Mouse (Mus musculus) liver, embryonic 16.5 days (tissue): ENCODE measurements around the gene H60b. TPM values are rescaled to one million over a fixed set of nuclear protein-coding genes. Genes with fewer than 3 reads are reported as not detected.
"Not testable (repeated sequence)": the region's sequence is repeated elsewhere in the genome, so short reads cannot be mapped to it uniquely, and the experiment has no call there.

Experiments
- ATAC-seq: fragments of 200-750 bp; cut with Nextera tagmentation; 2 replicates; pipeline ENCODE4 v1.8.0; 2017; ENCODE audit warnings: low read depth, mild to moderate bottlenecking, moderate number of reproducible peaks, moderate library complexity
- H3K27ac ChIP-seq: fragments of 300-500 bp; sonication (generic); 2 replicates; pipeline ENCODE4 v1.5.1; 2014; ENCODE audit warnings: mild to moderate bottlenecking, low read length
- H3K27me3 ChIP-seq: fragments of 300-500 bp; sonication (generic); 2 replicates; pipeline ENCODE4 v1.6.1; 2014; ENCODE audit warnings: low read depth, low read length, mixed read lengths; ENCODE audit not compliant: control insufficient read depth, insufficient read depth
- H3K36me3 ChIP-seq: fragments of 300-500 bp; sonication (generic); 2 replicates; pipeline ENCODE4 v1.6.1; 2014; ENCODE audit warnings: mild to moderate bottlenecking; ENCODE audit not compliant: control insufficient read depth, insufficient read depth
- H3K4me1 ChIP-seq: fragments of 300-500 bp; sonication (generic); 2 replicates; pipeline ENCODE4 v1.6.1; 2014; ENCODE audit warnings: low read depth, low read length, mixed read lengths; ENCODE audit not compliant: control insufficient read depth
- H3K4me2 ChIP-seq: fragments of 300-500 bp; sonication (generic); 2 replicates; pipeline ENCODE4 v1.6.1; 2014; ENCODE audit warnings: low read depth, low read length, mixed read lengths
- H3K4me3 ChIP-seq: fragments of 300-500 bp; sonication (generic); 2 replicates; pipeline ENCODE4 v1.5.1; 2014; ENCODE audit warnings: low read depth, mild to moderate bottlenecking, low read length
- H3K9ac ChIP-seq: fragments of 300-500 bp; sonication (generic); 2 replicates; pipeline ENCODE4 v1.6.1; 2014; ENCODE audit warnings: low read depth, low read length
- H3K9me3 ChIP-seq: fragments of 300-500 bp; sonication (generic); replicated peaks from 2 replicates; pipeline ENCODE4 v1.6.1; 2016; ENCODE audit warnings: low read length; ENCODE audit not compliant: control insufficient read depth
- WGBS: fragments of 180-500 bp; shearing (Covaris S2); extraction: QIAGEN DNeasy Blood & Tissue Kit; methylation state at CpG from one replicate; pipeline ENCODE4 v1.1.7; 2014; ENCODE audit not compliant: insufficient replicate concordance; 5-methylcytosine and 5-hydroxymethylcytosine counted together
- polyA plus RNA-seq: library from polyadenylated mRNA; unstranded; fragments of >200 nt; fragmentation: Nextera tagmentation; extraction: Ambion mirVana; gene quantifications from 2 replicates; pipeline ENCODE4 v1.2.1, GENCODE M21; 2015

The H60b gene
- polyA plus RNA-seq, 1 experiment from 2014 or later: not detected

GRCm38 (mm10) chr10:22151056-22151862 is 7.1 kb upstream of the H60b start:
- H3K4me2 ChIP-seq: peak overlapping the region; percentile 34; the same call in 1 of the 2 replicates
- H3K4me1 ChIP-seq, H3K27ac ChIP-seq, H3K4me3 ChIP-seq, ATAC-seq, H3K9me3 ChIP-seq, H3K9ac ChIP-seq, H3K36me3 ChIP-seq: not testable (repeated sequence)
- WGBS: 2% methylated on average over 54 of the region's 55 CpGs
- H3K27me3 ChIP-seq: peaks cover 68% of the 10 kb centered on the region

DNA sequence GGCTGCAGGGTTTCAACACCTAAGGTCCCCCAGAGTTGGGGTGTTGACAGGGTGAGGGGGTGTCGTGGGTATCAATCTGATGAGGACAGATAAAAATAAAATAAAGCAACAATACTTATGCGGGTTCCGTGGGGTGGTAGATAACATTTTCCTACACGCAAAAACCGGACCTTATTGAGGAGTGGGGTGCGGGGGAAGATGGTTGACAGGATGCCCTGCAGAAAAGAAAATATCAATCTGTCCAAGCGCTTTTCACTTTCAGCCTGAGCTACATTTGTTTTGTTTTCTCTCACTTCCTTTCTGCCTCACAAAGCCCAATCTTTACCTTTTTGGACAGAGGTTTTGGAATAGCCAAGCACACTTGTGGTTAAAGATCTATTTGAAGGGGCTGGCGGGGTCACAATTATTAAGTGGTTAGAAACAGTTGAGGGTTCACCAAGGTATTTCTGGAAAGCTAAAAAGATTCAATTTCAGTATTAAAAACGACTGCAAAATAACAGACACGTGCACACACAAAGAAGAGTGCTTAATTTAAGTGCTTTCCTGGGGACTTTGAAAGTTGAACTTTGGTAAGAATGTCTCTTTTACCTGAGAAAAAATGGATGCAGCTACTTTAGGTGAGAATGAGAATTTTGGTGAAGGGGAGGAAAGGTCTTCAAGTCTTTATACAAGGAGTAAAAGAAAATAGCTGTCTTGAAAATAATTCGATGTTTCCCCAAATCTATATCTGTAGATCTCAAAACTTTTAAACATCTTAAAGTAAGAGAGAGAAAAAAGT is 6.3 kb upstream of the H60b start:
- WGBS: 4% methylated on average over 11 of the region's 11 CpGs
- not testable (repeated sequence) for H3K9me3 ChIP-seq, H3K9ac ChIP-seq, H3K27ac ChIP-seq, H3K4me1 ChIP-seq, H3K4me3 ChIP-seq, H3K36me3 ChIP-seq, H3K4me2 ChIP-seq, ATAC-seq
- H3K27me3 ChIP-seq: peaks cover 75% of the 10 kb centered on the region

GRCm38 (mm10) chr10:22153147-22153690 is 5.2 kb upstream of the H60b start:
- WGBS: 21% methylated on average over 7 of the region's 7 CpGs
- not testable (repeated sequence) for H3K27ac ChIP-seq

GRCm38 (mm10) chr10:22154127-22154526 is 4.3 kb upstream of the H60b start:
- WGBS: under 1% methylated on average over 38 of the region's 38 CpGs
- H3K4me3 ChIP-seq: 0 out of 2 replicates have a peak overlapping the region, but pooled peaks have one; percentile 6
- ATAC-seq, H3K36me3 ChIP-seq, H3K4me2 ChIP-seq, H3K27ac ChIP-seq, H3K4me1 ChIP-seq, H3K9ac ChIP-seq, H3K9me3 ChIP-seq: not testable (repeated sequence)
- H3K27me3 ChIP-seq: peaks cover 76% of the 10 kb centered on the region

More at GRCm38 (mm10) chr10:22153147-22153690, 5.2 kb upstream of the H60b start:
- ATAC-seq, H3K4me3 ChIP-seq, H3K36me3 ChIP-seq, H3K4me1 ChIP-seq, H3K9ac ChIP-seq, H3K4me2 ChIP-seq, H3K9me3 ChIP-seq: not testable (repeated sequence)
- peaks cover 76% of the 10 kb centered on the region for H3K27me3 ChIP-seq

DNA sequence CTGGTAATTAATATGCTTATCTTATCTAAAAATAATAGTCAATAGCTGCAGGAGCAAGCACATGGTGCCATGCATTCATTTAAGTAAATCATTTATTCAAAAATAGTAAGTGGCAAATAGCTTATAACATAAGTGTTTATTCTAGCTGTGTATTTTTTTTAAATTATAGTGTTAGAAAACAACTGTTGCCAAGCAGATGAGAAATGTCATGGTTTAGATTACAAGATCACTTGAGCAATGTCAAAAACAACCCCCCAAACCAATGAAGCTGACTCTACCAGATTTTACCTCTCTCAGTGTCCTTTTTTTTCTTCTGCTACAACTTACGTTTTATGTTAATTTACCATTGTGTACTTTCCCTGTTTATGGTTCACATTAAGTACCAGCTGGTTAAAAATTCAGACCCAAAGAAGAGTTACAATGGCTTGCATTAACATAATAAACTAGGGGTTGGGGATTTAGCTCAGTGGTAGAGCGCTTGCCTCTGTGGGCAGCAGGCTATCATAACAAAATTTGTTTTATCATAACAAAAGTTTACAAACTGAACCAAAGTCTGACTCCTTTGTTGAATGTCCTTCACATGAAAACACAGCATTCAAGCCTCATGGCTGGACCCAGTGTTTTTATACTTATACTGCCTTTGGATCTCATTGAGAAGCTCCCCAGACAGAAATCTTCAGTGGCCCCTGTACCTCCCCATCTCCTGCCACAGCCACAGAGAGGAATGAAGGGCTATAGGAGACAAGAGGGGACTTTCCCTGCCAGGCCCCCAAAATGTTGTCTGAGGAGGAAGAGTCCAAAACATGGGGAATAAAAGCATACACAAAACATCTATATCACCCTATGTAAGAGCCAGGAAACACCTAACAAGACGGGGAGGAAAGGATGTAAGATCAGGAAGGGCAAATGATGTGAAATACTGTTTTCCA is 3.3 kb upstream of the H60b start:
- 18% methylated on average over 3 of the region's 3 CpGs for WGBS
- Histone ChIP-seq H3K4me3 (no peak overlapping the region), H3K9ac (no peak overlapping the region), H3K4me2 (no peak overlapping the region), H3K36me3 (no peaks in the 10 kb centered on the region), H3K4me1 (peaks cover 2% of the 10 kb centered on the region), H3K27ac (no peak overlapping the region), H3K27me3 (peaks cover 76% of the 10 kb centered on the region), H3K9me3 (no peaks in the 10 kb centered on the region)
- no peak for ATAC-seq

GRCm38 (mm10) chr10:22159131-22159561 is 760 bp downstream of the H60b start:
- Histone ChIP-seq H3K4me2 (0 out of 2 replicates have a peak overlapping the region, but pooled peaks have one; percentile 5), H3K27me3 (peaks cover 49% of the 10 kb centered on the region), H3K36me3 (no peaks in the 10 kb centered on the region), H3K4me1 (no peaks in the 10 kb centered on the region), H3K9ac (no peak overlapping the region), H3K4me3 (no peak overlapping the region), H3K27ac (no peak overlapping the region), H3K9me3 (no peaks in the 10 kb centered on the region)
- WGBS: 1% methylated on average over 24 of the region's 24 CpGs
- no peak for ATAC-seq

DNA sequence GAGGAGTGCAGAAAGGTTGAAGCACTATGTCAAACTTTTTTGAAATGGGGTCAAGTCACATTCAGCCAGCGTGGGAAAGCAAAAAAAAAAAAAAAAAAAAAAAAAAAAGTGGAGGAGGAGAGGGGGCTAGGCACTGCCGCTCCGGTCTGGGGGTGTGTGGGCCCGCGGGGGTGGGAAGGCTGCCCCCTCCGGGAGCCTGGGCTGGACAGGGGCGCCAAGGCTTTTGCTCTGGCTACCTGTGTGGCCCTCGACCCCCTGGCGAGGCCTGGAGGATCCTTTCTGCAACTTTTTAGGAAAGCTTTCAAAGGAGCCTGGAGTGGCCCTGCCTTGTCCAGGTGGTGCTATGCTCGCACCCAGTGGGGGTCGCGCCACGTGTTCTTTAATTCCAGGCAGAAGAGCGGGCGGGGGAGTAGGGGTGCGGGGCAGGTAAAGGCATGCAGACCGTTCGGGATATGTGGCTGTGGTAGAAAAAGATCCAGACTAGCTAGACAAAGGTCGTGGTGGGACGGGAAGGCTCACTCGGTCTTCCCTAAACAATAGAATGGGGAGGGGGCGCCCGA is 1.3 kb downstream of the H60b start:
- no peak for ATAC-seq
- WGBS: 4% methylated on average over 23 of the region's 23 CpGs
- H3K27ac ChIP-seq: no peak overlapping the region
- H3K4me2 ChIP-seq: no peak overlapping the region
- H3K4me3 ChIP-seq: no peak overlapping the region
- H3K36me3 ChIP-seq: no peaks in the 10 kb centered on the region
- H3K27me3 ChIP-seq: peaks cover 46% of the 10 kb centered on the region
- H3K4me1 ChIP-seq: no peaks in the 10 kb centered on the region
- H3K9me3 ChIP-seq: no peaks in the 10 kb centered on the region
- no peak overlapping the region for H3K9ac ChIP-seq

- not testable (repeated sequence) for H3K9ac ChIP-seq, H3K36me3 ChIP-seq, H3K4me3 ChIP-seq, H3K4me1 ChIP-seq, H3K9me3 ChIP-seq, H3K4me2 ChIP-seq, H3K27ac ChIP-seq, ATAC-seq
- 13% methylated on average over 9 of the region's 9 CpGs for WGBS
- H3K27me3 ChIP-seq: peaks cover 21% of the 10 kb centered on the region
These were observed 4.9 kb downstream of the H60b start for GRCm38 (mm10) chr10:22163279-22163678.
